Mouse (Mus musculus): ENCODE data around the gene Abca17. TPM values are rescaled to one million over a fixed set of nuclear protein-coding genes. Genes with fewer than 3 reads are reported as not detected.
A peak's percentile ranks its signal among the peaks of the same experiment; 100 is the strongest.

Abca17 gene
- polyA plus RNA-seq, 1 experiment from 2014 or later = not detected

- Histone ChIP-seq H3K4me3 (replicated peaks) (no peak overlapping the region), H3K27me3 (no peaks in the 10 kb centered on the region), H3K36me3 (peaks cover 79% of the 10 kb centered on the region), H3K9me3 (replicated peaks) (no peaks in the 10 kb centered on the region), H3K9ac (no peak overlapping the region), H3K4me2 (no peak overlapping the region), H3K4me1 (replicated peaks) (peaks cover 29% of the 10 kb centered on the region), H3K27ac (no peak overlapping the region)
- no peak for DNase-seq
- 89% methylated on average over 9 of the region's 9 CpGs for WGBS (ENCODE audit: insufficient replicate concordance)
- no peak for ATAC-seq (ENCODE audit: low read depth)
Observed at GRCm38 (mm10) chr17:24364461-24364860, 13.6 kb upstream of the Abca17 start.

GRCm38 (mm10) chr17:24362527-24362926 lies 11.7 kb upstream of the Abca17 start:
- Histone ChIP-seq H3K4me2 (no peak overlapping the region), H3K27me3 (no peaks in the 10 kb centered on the region), H3K9me3 (replicated peaks) (no peaks in the 10 kb centered on the region), H3K4me3 (replicated peaks) (no peak overlapping the region), H3K27ac (no peak overlapping the region), H3K4me1 (replicated peaks) (peaks cover 43% of the 10 kb centered on the region), H3K36me3 (peaks cover 82% of the 10 kb centered on the region), H3K9ac (no peak overlapping the region)
- ATAC-seq (ENCODE audit: low read depth) = peak; percentile 49; the same call in 1 of the 2 replicates
- WGBS (ENCODE audit: insufficient replicate concordance) = 78% methylated on average over 9 of the region's 9 CpGs
- DNase-seq = no peak

- H3K4me1 ChIP-seq (replicated peaks) = peaks cover 48% of the 10 kb centered on the region
- H3K4me3 ChIP-seq (replicated peaks) = no peak overlapping the region
- peaks cover 76% of the 10 kb centered on the region for H3K36me3 ChIP-seq
Observed at GRCm38 (mm10) chr17:24361291-24361690, 10.4 kb upstream of the Abca17 start.

GRCm38 (mm10) chr17:24360841-24361240 lies 10.0 kb upstream of the Abca17 start:
- 76% methylated on average over 8 of the region's 8 CpGs for WGBS (ENCODE audit: insufficient replicate concordance)
- H3K9ac ChIP-seq = no peak overlapping the region
- DNase-seq = no peak
- H3K4me3 ChIP-seq (replicated peaks) = no peak overlapping the region
- peaks cover 72% of the 10 kb centered on the region for H3K36me3 ChIP-seq
- no peak overlapping the region for H3K27ac ChIP-seq
- H3K4me2 ChIP-seq = no peak overlapping the region
- H3K4me1 ChIP-seq (replicated peaks) = peaks cover 50% of the 10 kb centered on the region
- no peaks in the 10 kb centered on the region for H3K27me3 ChIP-seq
- H3K9me3 ChIP-seq (replicated peaks) = no peaks in the 10 kb centered on the region
- ATAC-seq (ENCODE audit: low read depth) = no peak

More at GRCm38 (mm10) chr17:24361291-24361690, 10.4 kb upstream of the Abca17 start:
- no peaks in the 10 kb centered on the region for H3K9me3 ChIP-seq (replicated peaks)
- ATAC-seq (ENCODE audit: low read depth) = no peak
- no peak for DNase-seq
- WGBS (ENCODE audit: insufficient replicate concordance) = 73% methylated on average over 5 of the region's 5 CpGs
- no peaks in the 10 kb centered on the region for H3K27me3 ChIP-seq
- no peak overlapping the region for H3K9ac ChIP-seq
- H3K4me2 ChIP-seq = no peak overlapping the region
- no peak overlapping the region for H3K27ac ChIP-seq

- Histone ChIP-seq H3K4me3 (replicated peaks) (no peak overlapping the region), H3K4me2 (no peak overlapping the region), H3K36me3 (peaks cover 63% of the 10 kb centered on the region), H3K9ac (0 out of 2 replicates have a peak overlapping the region, but pooled peaks have one; percentile 14), H3K27me3 (no peaks in the 10 kb centered on the region), H3K27ac (no peak overlapping the region), H3K9me3 (replicated peaks) (no peaks in the 10 kb centered on the region), H3K4me1 (replicated peaks) (peaks cover 55% of the 10 kb centered on the region)
- DNase-seq (no peak), ATAC-seq (ENCODE audit: low read depth) (no peak)
- WGBS (ENCODE audit: insufficient replicate concordance) = 52% methylated on average over 2 of the region's 2 CpGs
Observed at GRCm38 (mm10) chr17:24359903-24360302, 9.0 kb upstream of the Abca17 start.

- no peak for ATAC-seq (ENCODE audit: low read depth)
- WGBS (ENCODE audit: insufficient replicate concordance) = 81% methylated on average over 8 of the region's 8 CpGs
- H3K4me3 ChIP-seq (replicated peaks) = no peak overlapping the region
- no peak overlapping the region for H3K4me2 ChIP-seq
- no peaks in the 10 kb centered on the region for H3K27me3 ChIP-seq
- 0 out of 2 replicates have a peak overlapping the region, but pooled peaks have one; percentile 48 for H3K27ac ChIP-seq
- no peaks in the 10 kb centered on the region for H3K9me3 ChIP-seq (replicated peaks)
- peaks cover 54% of the 10 kb centered on the region for H3K36me3 ChIP-seq
- H3K9ac ChIP-seq = no peak overlapping the region
- H3K4me1 ChIP-seq (replicated peaks) = peaks cover 64% of the 10 kb centered on the region
- DNase-seq = no peak
Observed at GRCm38 (mm10) chr17:24359006-24359405, 8.1 kb upstream of the Abca17 start.

GRCm38 (mm10) chr17:24355284-24355683 lies 4.4 kb upstream of the Abca17 start:
- Histone ChIP-seq H3K36me3 (peaks cover 33% of the 10 kb centered on the region), H3K4me2 (peak overlapping the region; percentile 97), H3K4me1 (replicated peaks) (peaks cover 77% of the 10 kb centered on the region), H3K27me3 (peaks cover 12% of the 10 kb centered on the region), H3K9me3 (replicated peaks) (no peaks in the 10 kb centered on the region), H3K9ac (peak overlapping the region; percentile 97), H3K27ac (peak overlapping the region; percentile 98), H3K4me3 (replicated peaks) (peak overlapping the region; percentile 90)
- ATAC-seq (ENCODE audit: low read depth) = no peak
- WGBS (ENCODE audit: insufficient replicate concordance) = 75% methylated on average over 8 of the region's 8 CpGs
- no peak for DNase-seq

- H3K4me3 ChIP-seq (replicated peaks) = peak overlapping the region; percentile 90
- DNase-seq (peak; percentile 55), ATAC-seq (ENCODE audit: low read depth) (peak; percentile 80)
- H3K27ac ChIP-seq = peak overlapping the region; percentile 98
- peak overlapping the region; percentile 97 for H3K4me2 ChIP-seq
- WGBS (ENCODE audit: insufficient replicate concordance) = 25% methylated on average over 3 of the region's 3 CpGs
- H3K27me3 ChIP-seq = peaks cover 21% of the 10 kb centered on the region
- H3K4me1 ChIP-seq (replicated peaks) = peaks cover 64% of the 10 kb centered on the region
- peak overlapping the region; percentile 97 for H3K9ac ChIP-seq
- no peaks in the 10 kb centered on the region for H3K9me3 ChIP-seq (replicated peaks)
- peaks cover 21% of the 10 kb centered on the region for H3K36me3 ChIP-seq
Observed at GRCm38 (mm10) chr17:24353960-24354359, 3.1 kb upstream of the Abca17 start.

- Histone ChIP-seq H3K4me3 (replicated peaks) (peak overlapping the region; percentile 90), H3K27ac (peak overlapping the region; percentile 98), H3K27me3 (peaks cover 21% of the 10 kb centered on the region), H3K36me3 (peaks cover 7% of the 10 kb centered on the region), H3K9me3 (replicated peaks) (no peaks in the 10 kb centered on the region), H3K4me2 (peak overlapping the region; percentile 97), H3K9ac (peak overlapping the region; percentile 97), H3K4me1 (replicated peaks) (peaks cover 61% of the 10 kb centered on the region)
- ATAC-seq (ENCODE audit: low read depth) = no peak
- WGBS (ENCODE audit: insufficient replicate concordance) = 2% methylated on average over 36 of the region's 36 CpGs
- DNase-seq = no peak
Observed at GRCm38 (mm10) chr17:24352370-24353194, 1.7 kb upstream of the Abca17 start.

- H3K27me3 ChIP-seq = peaks cover 21% of the 10 kb centered on the region
- DNase-seq (peak; percentile 91), ATAC-seq (ENCODE audit: low read depth) (peak; percentile 85)
- no peaks in the 10 kb centered on the region; the same call in 1 of the 2 replicates for H3K36me3 ChIP-seq
- H3K27ac ChIP-seq = peak within 1 kb of the TSS; percentile 98
- peak within 1 kb of the TSS; percentile 90 for H3K4me3 ChIP-seq (replicated peaks)
- peak within 1 kb of the TSS; percentile 97 for H3K4me2 ChIP-seq
- peaks cover 61% of the 10 kb centered on the region for H3K4me1 ChIP-seq (replicated peaks)
- WGBS (ENCODE audit: insufficient replicate concordance) = under 1% methylated on average over 55 of the region's 55 CpGs
- peak within 1 kb of the TSS; percentile 97 for H3K9ac ChIP-seq
- no peaks in the 10 kb centered on the region for H3K9me3 ChIP-seq (replicated peaks)
Observed at GRCm38 (mm10) chr17:24351760-24352357, 991 bp upstream of the Abca17 start, which contains the start of gene Abca3. Gene Abca3, plus strand, starts transcription at chr17:24351950.

- no peak overlapping the region for H3K27ac ChIP-seq
- no peak overlapping the region for H3K4me3 ChIP-seq (replicated peaks)
- H3K9ac ChIP-seq = no peak overlapping the region
- DNase-seq (no peak), ATAC-seq (ENCODE audit: low read depth) (no peak)
- no peaks in the 10 kb centered on the region for H3K36me3 ChIP-seq
- H3K9me3 ChIP-seq (replicated peaks) = no peaks in the 10 kb centered on the region
- peaks cover 35% of the 10 kb centered on the region for H3K4me1 ChIP-seq (replicated peaks)
- no peak overlapping the region for H3K4me2 ChIP-seq
- H3K27me3 ChIP-seq = peaks cover 21% of the 10 kb centered on the region
- 65% methylated on average over 2 of the region's 2 CpGs for WGBS (ENCODE audit: insufficient replicate concordance)
Observed at GRCm38 (mm10) chr17:24349176-24349575, 1.7 kb downstream of the Abca17 start.
